Mouse (Mus musculus): ENCODE measurements around the gene Mrpl43. TPM values are rescaled to one million over a fixed set of nuclear protein-coding genes. Genes with fewer than 3 reads are reported as not detected.
A peak's percentile ranks its signal among the peaks of the same experiment; 100 is the strongest.

The Mrpl43 gene
- polyA plus RNA-seq, 1 experiment from 2014 or later, result 79.9 TPM

GRCm38 (mm10) chr19:44982477-44983115, 23.6 kb downstream of the Mrpl43 start:
- ATAC-seq (replicated peaks; ENCODE audit: low FRiP score, low read depth), result no peak
- no peak overlapping the region for H3K4me3 ChIP-seq (replicated peaks; ENCODE audit: low read depth, low read length)
- no peak overlapping the region for H3K27ac ChIP-seq
- H3K9ac ChIP-seq (ENCODE audit: low read depth, low read length), result no peak overlapping the region
- no peak overlapping the region for H3K4me2 ChIP-seq (ENCODE audit: low read length)
- no peak for DNase-seq (ENCODE audit: low spot score)
- no peaks in the 10 kb centered on the region for H3K4me1 ChIP-seq (replicated peaks; ENCODE audit: insufficient read depth, low read length)
- 62% methylated on average over 7 of the region's 7 CpGs for WGBS
- H3K36me3 ChIP-seq (ENCODE audit: insufficient read depth, low read length), result peaks cover 26% of the 10 kb centered on the region
- H3K27me3 ChIP-seq (ENCODE audit: insufficient read depth, low read length), result no peaks in the 10 kb centered on the region
- no peaks in the 10 kb centered on the region for H3K9me3 ChIP-seq (replicated peaks; ENCODE audit: low read length)
- no peak for TF ChIP-seq CTCF (IDR thresholded peaks at IDR 0.05; ENCODE audit: low read depth)

- no peaks in the 10 kb centered on the region for H3K27me3 ChIP-seq (ENCODE audit: insufficient read depth, low read length)
- H3K4me3 ChIP-seq (replicated peaks; ENCODE audit: low read depth, low read length), result no peak overlapping the region
- no peak for ATAC-seq (replicated peaks; ENCODE audit: low FRiP score, low read depth)
- no peak overlapping the region for H3K27ac ChIP-seq
- 85% methylated on average over 2 of the region's 2 CpGs for WGBS
- H3K9ac ChIP-seq (ENCODE audit: low read depth, low read length), result no peak overlapping the region
- no peak for TF ChIP-seq CTCF (IDR thresholded peaks at IDR 0.05; ENCODE audit: low read depth)
- no peaks in the 10 kb centered on the region for H3K9me3 ChIP-seq (replicated peaks; ENCODE audit: low read length)
- DNase-seq (ENCODE audit: low spot score), result no peak
- H3K4me2 ChIP-seq (ENCODE audit: low read length), result no peak overlapping the region
- peaks cover 44% of the 10 kb centered on the region for H3K36me3 ChIP-seq (ENCODE audit: insufficient read depth, low read length)
- no peaks in the 10 kb centered on the region for H3K4me1 ChIP-seq (replicated peaks; ENCODE audit: insufficient read depth, low read length)
Observed at GRCm38 (mm10) chr19:44980787-44981186, 25.5 kb downstream of the Mrpl43 start.

- no peak for TF ChIP-seq CTCF (IDR thresholded peaks at IDR 0.05; ENCODE audit: low read depth)
- Histone ChIP-seq H3K9me3 (replicated peaks; ENCODE audit: low read length) (no peaks in the 10 kb centered on the region), H3K4me3 (replicated peaks; ENCODE audit: low read depth, low read length) (no peak overlapping the region), H3K9ac (ENCODE audit: low read depth, low read length) (no peak overlapping the region), H3K27me3 (ENCODE audit: insufficient read depth, low read length) (no peaks in the 10 kb centered on the region), H3K27ac (no peak overlapping the region), H3K4me1 (replicated peaks; ENCODE audit: insufficient read depth, low read length) (no peaks in the 10 kb centered on the region), H3K36me3 (ENCODE audit: insufficient read depth, low read length) (peaks cover 81% of the 10 kb centered on the region), H3K4me2 (ENCODE audit: low read length) (no peak overlapping the region)
- ATAC-seq (replicated peaks; ENCODE audit: low FRiP score, low read depth), result no peak
- 81% methylated on average over 6 of the region's 6 CpGs for WGBS
- no peak for DNase-seq (ENCODE audit: low spot score)
Observed at GRCm38 (mm10) chr19:44977148-44977547, 29.1 kb downstream of the Mrpl43 start.

GRCm38 (mm10) chr19:44976636-44977035, 29.6 kb downstream of the Mrpl43 start:
- Histone ChIP-seq H3K4me2 (ENCODE audit: low read length) (no peak overlapping the region), H3K4me3 (replicated peaks; ENCODE audit: low read depth, low read length) (no peak overlapping the region), H3K9ac (ENCODE audit: low read depth, low read length) (no peak overlapping the region), H3K4me1 (replicated peaks; ENCODE audit: insufficient read depth, low read length) (no peaks in the 10 kb centered on the region), H3K27me3 (ENCODE audit: insufficient read depth, low read length) (no peaks in the 10 kb centered on the region), H3K27ac (no peak overlapping the region), H3K36me3 (ENCODE audit: insufficient read depth, low read length) (peaks cover 83% of the 10 kb centered on the region), H3K9me3 (replicated peaks; ENCODE audit: low read length) (no peaks in the 10 kb centered on the region)
- ATAC-seq (replicated peaks; ENCODE audit: low FRiP score, low read depth) (no peak), DNase-seq (ENCODE audit: low spot score) (no peak)
- WGBS, result 83% methylated on average over 6 of the region's 6 CpGs
- TF ChIP-seq CTCF (IDR thresholded peaks at IDR 0.05; ENCODE audit: low read depth), result no peak

- no peaks in the 10 kb centered on the region for H3K27me3 ChIP-seq (ENCODE audit: insufficient read depth, low read length)
- H3K4me3 ChIP-seq (replicated peaks; ENCODE audit: low read depth, low read length), result no peak overlapping the region
- DNase-seq (ENCODE audit: low spot score) (no peak), ATAC-seq (replicated peaks; ENCODE audit: low FRiP score, low read depth) (no peak)
- H3K4me1 ChIP-seq (replicated peaks; ENCODE audit: insufficient read depth, low read length), result no peaks in the 10 kb centered on the region
- no peak overlapping the region for H3K9ac ChIP-seq (ENCODE audit: low read depth, low read length)
- H3K9me3 ChIP-seq (replicated peaks; ENCODE audit: low read length), result no peaks in the 10 kb centered on the region
- H3K36me3 ChIP-seq (ENCODE audit: insufficient read depth, low read length), result peaks cover 75% of the 10 kb centered on the region
- no peak overlapping the region for H3K27ac ChIP-seq
- no peak for TF ChIP-seq CTCF (IDR thresholded peaks at IDR 0.05; ENCODE audit: low read depth)
- 83% methylated on average over 3 of the region's 3 CpGs for WGBS
- no peak overlapping the region for H3K4me2 ChIP-seq (ENCODE audit: low read length)
Observed at GRCm38 (mm10) chr19:44968329-44968728, 37.9 kb downstream of the Mrpl43 start.

GRCm38 (mm10) chr19:44965978-44966377, 40.3 kb downstream of the Mrpl43 start:
- Histone ChIP-seq H3K4me3 (replicated peaks; ENCODE audit: low read depth, low read length) (no peak overlapping the region), H3K9ac (ENCODE audit: low read depth, low read length) (no peak overlapping the region), H3K36me3 (ENCODE audit: insufficient read depth, low read length) (peaks cover 73% of the 10 kb centered on the region), H3K27me3 (ENCODE audit: insufficient read depth, low read length) (no peaks in the 10 kb centered on the region), H3K27ac (no peak overlapping the region), H3K4me2 (ENCODE audit: low read length) (no peak overlapping the region), H3K9me3 (replicated peaks; ENCODE audit: low read length) (no peaks in the 10 kb centered on the region), H3K4me1 (replicated peaks; ENCODE audit: insufficient read depth, low read length) (no peaks in the 10 kb centered on the region)
- DNase-seq (ENCODE audit: low spot score), result no peak
- 95% methylated on average over 1 of the region's 1 CpGs for WGBS
- ATAC-seq (replicated peaks; ENCODE audit: low FRiP score, low read depth), result no peak
- TF ChIP-seq CTCF (IDR thresholded peaks at IDR 0.05; ENCODE audit: low read depth), result 0 out of 2 replicates have a peak, but pooled peaks have one; percentile 6

GRCm38 (mm10) chr19:44959633-44960032, 46.6 kb downstream of the Mrpl43 start:
- no peaks in the 10 kb centered on the region for H3K27me3 ChIP-seq (ENCODE audit: insufficient read depth, low read length)
- ATAC-seq (replicated peaks; ENCODE audit: low FRiP score, low read depth) (no peak), DNase-seq (ENCODE audit: low spot score) (no peak)
- H3K4me3 ChIP-seq (replicated peaks; ENCODE audit: low read depth, low read length), result no peak overlapping the region
- 95% methylated on average over 2 of the region's 2 CpGs for WGBS
- TF ChIP-seq CTCF (IDR thresholded peaks at IDR 0.05; ENCODE audit: low read depth), result no peak
- no peak overlapping the region for H3K27ac ChIP-seq
- peaks cover 59% of the 10 kb centered on the region for H3K36me3 ChIP-seq (ENCODE audit: insufficient read depth, low read length)
- H3K9me3 ChIP-seq (replicated peaks; ENCODE audit: low read length), result no peaks in the 10 kb centered on the region
- no peaks in the 10 kb centered on the region for H3K4me1 ChIP-seq (replicated peaks; ENCODE audit: insufficient read depth, low read length)
- no peak overlapping the region for H3K9ac ChIP-seq (ENCODE audit: low read depth, low read length)
- no peak overlapping the region for H3K4me2 ChIP-seq (ENCODE audit: low read length)

Other genes starting within 250 kb of the Mrpl43 start
- 19.4 and 21.7 TPM in 2 replicates for gene Slf2, start 75.3 kb downstream of the Mrpl43 start, polyA plus RNA-seq (2015; fragmentation: Nextera tagmentation; extraction: Ambion mirVana)
- gene Sema4g, start 17.3 kb downstream of the Mrpl43 start, polyA plus RNA-seq (2015; fragmentation: Nextera tagmentation; extraction: Ambion mirVana), result 3.2 and 3.7 TPM in 2 replicates
- gene Twnk, start 779 bp downstream of the Mrpl43 start, polyA plus RNA-seq (2015; fragmentation: Nextera tagmentation; extraction: Ambion mirVana), result 15.7 and 19.4 TPM in 2 replicates
- gene Lzts2, start 8.0 kb upstream of the Mrpl43 start, polyA plus RNA-seq (2015; fragmentation: Nextera tagmentation; extraction: Ambion mirVana), result 58.6 and 69.5 TPM in 2 replicates
- 0.43 and 0.80 TPM in 2 replicates for gene Pdzd7, start 39.3 kb upstream of the Mrpl43 start, polyA plus RNA-seq (2015; fragmentation: Nextera tagmentation; extraction: Ambion mirVana)
- gene Sfxn3, start 41.1 kb upstream of the Mrpl43 start, polyA plus RNA-seq (2015; fragmentation: Nextera tagmentation; extraction: Ambion mirVana), result 28.4 and 29.0 TPM in 2 replicates
- 23.6 and 25.0 TPM in 2 replicates for gene Kazald1, start 68.8 kb upstream of the Mrpl43 start, polyA plus RNA-seq (2015; fragmentation: Nextera tagmentation; extraction: Ambion mirVana)
- not detected in 2 replicates for gene Tlx1, start 144.2 kb upstream of the Mrpl43 start, polyA plus RNA-seq (2015; fragmentation: Nextera tagmentation; extraction: Ambion mirVana)
- 0.04 TPM in 1 of 2 replicates, not detected in the other for gene Lbx1, start 229.4 kb upstream of the Mrpl43 start, polyA plus RNA-seq (2015; fragmentation: Nextera tagmentation; extraction: Ambion mirVana)